Mouse (Mus musculus) effector memory CD4-positive, alpha-beta T cell, adult 5 months (primary cell): ENCODE results near the gene Gm2163. TPM values are rescaled to one million over a fixed set of nuclear protein-coding genes. Genes with fewer than 3 reads are reported as not detected.

Experiments
- polyA plus RNA-seq: library from polyadenylated mRNA; unstranded; fragments of 100-300 nt; shearing (Covaris generic); gene quantifications from one replicate; pipeline ENCODE4 v1.2.1, GENCODE M21; 2017

Gm2163 gene
- not detected for polyA plus RNA-seq

GRCm38 (mm10) chr4:42466452-42466851 is at the start of gene Gm2163:
Gene Gm2163 (plus strand): TSS chr4:42466752.

GRCm38 (mm10) chr4:42439078-42439477 is 27.5 kb upstream of the Gm2163 start, which contains the start of gene Gm21586:
Gene Gm21586 (plus strand): TSS chr4:42439378.

GRCm38 (mm10) chr4:42528075-42528474 is 61.5 kb downstream of the Gm2163 start, which contains the start of gene Fam205a2:
Gene Fam205a2 (minus strand): TSS chr4:42528175.

GRCm38 (mm10) chr4:42611895-42612294 is 145.3 kb downstream of the Gm2163 start, which contains the start of gene Gm10591:
Gene Gm10591 (plus strand): TSS chr4:42612195.

GRCm38 (mm10) chr4:42629419-42629818 is 162.9 kb downstream of the Gm2163 start, which contains the start of gene Gm2564:
Gene Gm2564 (plus strand): TSS chr4:42629719.

Other genes with a start within 250 kb of the Gm2163 start
- not detected for gene Gm10600, start 226.1 kb upstream of the Gm2163 start, polyA plus RNA-seq
- not detected for gene Ccl21b, start 211.0 kb upstream of the Gm2163 start, polyA plus RNA-seq
- gene Gm21953, start 172.5 kb upstream of the Gm2163 start, polyA plus RNA-seq, result not detected
- gene Fam205a3, start 148.4 kb upstream of the Gm2163 start, polyA plus RNA-seq, result not detected
- not detected for gene Gm21586, start 27.4 kb upstream of the Gm2163 start, polyA plus RNA-seq
- gene Fam205a2, start 61.4 kb downstream of the Gm2163 start, polyA plus RNA-seq, result not detected
- gene Gm10591, start 145.4 kb downstream of the Gm2163 start, polyA plus RNA-seq, result not detected
- gene Gm2564, start 163.0 kb downstream of the Gm2163 start, polyA plus RNA-seq, result not detected
- gene Ccl27b, start 188.5 kb downstream of the Gm2163 start, polyA plus RNA-seq, result not detected
- gene Il11ra2, start 195.1 kb downstream of the Gm2163 start, polyA plus RNA-seq, result not detected